Mouse (Mus musculus) MEL (cell line): ENCODE measurements around the gene Gramd4.
A peak's percentile ranks its signal among the peaks of the same experiment; 100 is the strongest.

Source experiments
- CTCF ChIP-seq, 3 experiments: IDR thresholded peaks in 2 of 3; conservative IDR thresholded peaks in 1 of 3; 2 replicates each; pipeline ENCODE4 v1.5.1; 2011 to 2012; ENCODE audit warnings: low read length in 3 of 3, low read depth in 2 of 3, mild to moderate bottlenecking in 2 of 3, improper control_type of control experiment in 1 of 3, inconsistent platforms in 1 of 3, mixed read lengths in 1 of 3, moderate library complexity in 1 of 3; ENCODE audit not compliant: control insufficient read depth in 1 of 3, insufficient read depth in 1 of 3, poor library complexity in 1 of 3, severe bottlenecking in 1 of 3
- EP300 ChIP-seq, 2 experiments: IDR thresholded peaks; 2 replicates each; pipeline ENCODE4 v1.6.1; 2011; ENCODE audit warnings: improper control_type of control experiment in 2 of 2, low read length in 2 of 2, low read depth in 1 of 2, mild to moderate bottlenecking in 1 of 2
- ETS1 ChIP-seq: IDR thresholded peaks from 2 replicates; pipeline ENCODE4 v1.6.1; 2012; ENCODE audit warnings: low read depth, mild to moderate bottlenecking, inconsistent platforms, low read length, improper control_type of control experiment, moderate library complexity
- GATA1 ChIP-seq: IDR thresholded peaks from 2 replicates; pipeline ENCODE4 v1.6.1; 2011; ENCODE audit warnings: low read depth, low read length, improper control_type of control experiment
- HCFC1 ChIP-seq: IDR thresholded peaks from 2 replicates; pipeline ENCODE4 v1.6.1; 2012; ENCODE audit warnings: low read depth, mild to moderate bottlenecking, inconsistent platforms, low read length, improper control_type of control experiment, moderate library complexity
- KAT2A ChIP-seq: conservative IDR thresholded peaks from 2 replicates; pipeline ENCODE4 v1.6.1; 2012; ENCODE audit warnings: low read depth, low read length, improper control_type of control experiment, inconsistent platforms
- MYB ChIP-seq: IDR thresholded peaks from 2 replicates; pipeline ENCODE4 v1.6.1; 2011; ENCODE audit warnings: mild to moderate bottlenecking, low read depth, low read length, improper control_type of control experiment
- NELFE ChIP-seq: IDR thresholded peaks from 2 replicates; pipeline ENCODE4 v1.6.1; 2011; ENCODE audit warnings: low read depth, low read length, improper control_type of control experiment
- POLR2A ChIP-seq, 2 experiments: IDR thresholded peaks; 2 replicates each; pipeline ENCODE4 v1.6.1; 2011 to 2012; ENCODE audit warnings: low read length in 2 of 2, mild to moderate bottlenecking in 2 of 2, control low read depth in 1 of 2, improper control_type of control experiment in 1 of 2, low read depth in 1 of 2, moderate library complexity in 1 of 2; ENCODE audit not compliant: control insufficient read depth in 1 of 2, insufficient read depth in 1 of 2, poor library complexity in 1 of 2
- POLR2AphosphoS5 ChIP-seq: IDR thresholded peaks from 2 replicates; pipeline ENCODE4 v1.6.1; 2012; ENCODE audit warnings: low read depth, borderline replicate concordance, mild to moderate bottlenecking, inconsistent platforms, low read length, moderate library complexity, mixed read lengths
- TBP ChIP-seq: IDR thresholded peaks from 2 replicates; pipeline ENCODE4 v1.8.0; 2011; ENCODE audit warnings: low read depth, low read length, improper control_type of control experiment
- USF1 ChIP-seq: IDR thresholded peaks from 2 replicates; pipeline ENCODE4 v1.6.1; 2014; ENCODE audit warnings: low read depth, mild to moderate bottlenecking, inconsistent platforms, low read length, improper control_type of control experiment, moderate library complexity
- ZKSCAN1 ChIP-seq: IDR thresholded peaks from 2 replicates; pipeline ENCODE4 v1.6.1; 2012; ENCODE audit warnings: low read depth, mild to moderate bottlenecking, inconsistent platforms, low read length, improper control_type of control experiment, moderate library complexity

DNA sequence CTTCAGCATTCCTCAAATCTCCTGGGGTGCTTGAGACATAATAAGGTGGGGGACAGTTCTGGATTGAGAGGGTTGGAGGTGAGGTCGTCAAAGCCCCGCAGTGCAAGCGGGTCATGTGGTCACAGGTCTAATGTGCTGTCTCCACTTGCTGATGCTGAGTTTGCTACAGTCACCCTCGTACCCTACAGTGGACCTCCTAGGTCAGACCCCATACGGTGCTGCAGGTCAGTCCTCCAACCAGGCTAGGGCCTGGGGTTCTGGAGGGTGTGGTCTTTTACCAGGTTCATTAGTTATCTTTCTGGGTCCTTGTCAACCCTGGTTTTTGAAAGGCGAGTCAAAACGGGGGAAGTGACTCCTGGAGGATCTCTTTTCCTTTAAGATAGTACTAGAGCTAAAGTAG lies 413 bp downstream of the Gramd4 start:
- TF ChIP-seq GATA1 (no peak), CTCF (IDR thresholded peaks at IDR 0.05 in 2 of 3, conservative IDR thresholded peaks at IDR 0.05 in 1 of 3; ENCODE audit: control insufficient read depth in 1 of 3, insufficient read depth in 1 of 3, low read depth in 2 of 3, low read length in 3 of 3, poor library complexity in 1 of 3, severe bottlenecking in 1 of 3) (no peak), ZKSCAN1 (no peak), POLR2AphosphoS5 (no peak), EP300 (IDR thresholded peaks at IDR 0.05; ENCODE audit: low read depth in 1 of 2, low read length in 2 of 2) (no peak), NELFE (no peak), HCFC1 (no peak), POLR2A (IDR thresholded peaks at IDR 0.05; ENCODE audit: control insufficient read depth in 1 of 2, insufficient read depth in 1 of 2, low read depth in 1 of 2, low read length in 2 of 2, poor library complexity in 1 of 2) (no peak), TBP (no peak), KAT2A (no peak), USF1 (peak; percentile 25; the same call in 1 of the 2 replicates), ETS1 (no peak), MYB (no peak)
